ENCODE assay signal across 8 mouse cellular contexts in the genomic region with DNA sequence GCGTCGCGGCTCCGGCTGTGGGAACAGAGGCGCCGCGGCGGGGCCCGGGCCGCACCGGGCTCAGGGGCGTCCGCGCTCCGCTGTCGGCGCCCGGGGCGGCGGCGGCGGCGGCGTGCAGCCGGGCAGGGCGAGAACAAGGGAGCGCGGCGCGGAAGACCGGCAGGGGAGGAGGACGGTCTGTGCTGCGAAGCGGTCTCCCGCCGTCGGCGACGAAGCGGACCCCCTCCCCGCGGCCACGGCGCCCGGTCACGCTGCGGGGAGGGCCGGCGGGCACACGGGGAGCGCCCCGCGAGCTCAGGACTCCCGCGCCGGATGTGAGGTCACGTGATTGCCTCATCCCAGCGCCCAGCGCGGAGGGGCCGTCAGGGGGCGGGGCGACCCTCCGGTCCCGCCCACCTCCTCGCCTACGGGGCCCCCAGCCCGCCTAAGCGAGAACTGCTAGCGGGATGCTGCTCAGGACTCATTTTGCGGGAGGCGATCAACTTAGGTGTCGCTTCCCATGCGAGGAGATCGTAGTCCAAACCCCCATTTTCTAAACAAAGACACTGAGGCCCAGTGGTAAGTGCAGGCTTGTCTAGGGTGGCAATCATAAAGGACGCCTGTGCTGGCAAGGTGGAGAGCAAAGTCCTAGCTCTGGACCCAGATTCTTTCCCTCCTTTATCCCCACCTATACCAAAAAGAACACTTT. TPM values are rescaled to one million over a fixed set of nuclear protein-coding genes. Genes with fewer than 3 reads are reported as not detected.
A peak's percentile ranks its signal among the peaks of the same experiment; 100 is the strongest.
DNase-seq lines count a peak whose midpoint lies in the region; ATAC-seq lines count a peak whose summit lies in the region.

No protein-coding gene starts in this region.

- peak overlapping the region; percentile 95 for H3K9ac ChIP-seq in hindbrain, embryonic 14.5 days

- H3K36me3 ChIP-seq in hindbrain, embryonic 14.5 days (replicated peaks; ENCODE audit: control insufficient read depth, insufficient read depth) = peaks cover 6% of the 10 kb centered on the region; the same call in 1 of the 2 replicates

- H3K27ac ChIP-seq in hindbrain, embryonic 14.5 days = peak overlapping the region; percentile 80

- WGBS in hindbrain, embryonic 14.5 days = under 1% methylated on average over 76 of the region's 76 CpGs

- no peaks in the 10 kb centered on the region for H3K27me3 ChIP-seq in hindbrain, embryonic 14.5 days (ENCODE audit: control insufficient read depth, insufficient read depth, low read length)

- no peaks in the 10 kb centered on the region for H3K9me3 ChIP-seq in hindbrain, embryonic 14.5 days (ENCODE audit: control insufficient read depth, low read length)

- peak; percentile 91 for DNase-seq in T-cell, adult 2 months (ENCODE audit: low spot score)
- peak; percentile 88 to 95 for DNase-seq in cerebellum, postnatal 25 days
- peak; percentile 68 to 78 for DNase-seq in frontal cortex, postnatal 25 days (ENCODE audit: low spot score in 2 of 2)
- peak; percentile 91 for DNase-seq in hindbrain, embryonic 14.5 days (ENCODE audit: low spot score)
- DNase-seq in layer of hippocampus, postnatal 36 days = peak; percentile 88 to 89
- peak; percentile 92 for DNase-seq in lung, postnatal 25 days (ENCODE audit: low spot score)
- peak; percentile 74 for DNase-seq in retina, adult 2 months (ENCODE audit: low read depth, low spot score)
- peak; percentile 96 for DNase-seq in thymus, postnatal 25 days

- H3K4me1 ChIP-seq in hindbrain, embryonic 14.5 days (replicated peaks; ENCODE audit: control insufficient read depth, insufficient read depth, low read length) = peaks cover 16% of the 10 kb centered on the region

- H3K4me3 ChIP-seq in hindbrain, embryonic 14.5 days (replicated peaks; ENCODE audit: low read length) = peak overlapping the region; percentile 93

- peak; percentile 93 for ATAC-seq in hindbrain, embryonic 14.5 days (ENCODE audit: low FRiP score)

- peak overlapping the region; percentile 86 for H3K4me2 ChIP-seq in hindbrain, embryonic 14.5 days (replicated peaks)

RNA-seq across cellular contexts. Expression of a gene that starts 17.1 kb away (rescaled TPM):
- polyA plus RNA-seq in hindbrain, embryonic 14.5 days (2014; fragmentation: Nextera tagmentation; extraction: Ambion mirVana) = 12.3 and 13.4 TPM in 2 replicates
- total RNA-seq in layer of hippocampus, postnatal 36 days (2021) = 10 to 100 TPM; 70.7 to 72.1 TPM

Comparison
In these comparisons a context has a peak if more than half of its experiments do, and no peak if none do; other contexts are left out.
1. Peak in every context shown above with its lines: DNase-seq, ATAC-seq, H3K4me3 ChIP-seq and H3K27ac ChIP-seq.